Mouse (Mus musculus): ENCODE results near the gene Ephb1. TPM values are rescaled to one million over a fixed set of nuclear protein-coding genes. Genes with fewer than 3 reads are reported as not detected.

The Ephb1 gene
- polyA plus RNA-seq, 1 experiment from 2014 or later: 38.8 TPM

DNA sequence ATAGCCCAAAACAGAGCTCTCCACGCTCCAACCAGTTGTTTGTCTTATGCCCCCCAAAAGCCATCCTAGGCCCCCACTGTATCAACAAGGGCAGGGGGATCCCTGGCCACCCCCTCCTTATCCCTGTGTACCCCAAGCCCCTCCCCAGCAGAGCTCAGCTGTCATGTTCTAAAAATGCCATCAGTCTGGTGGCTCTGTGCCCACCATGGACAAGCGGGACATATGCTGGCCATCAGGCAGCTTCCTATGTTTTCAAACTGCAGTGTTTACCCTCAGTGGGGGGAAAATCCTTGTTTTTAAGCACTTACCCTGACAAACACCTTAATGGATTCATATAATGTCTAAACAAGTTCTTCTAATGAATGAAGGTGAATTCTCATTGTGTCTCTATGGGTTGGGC lies 275.3 kb downstream of the Ephb1 start:
- Histone ChIP-seq H3K36me3 (no peaks in the 10 kb centered on the region), H3K4me3 (replicated peaks) (no peak overlapping the region), H3K27me3 (replicated peaks) (no peaks in the 10 kb centered on the region), H3K4me2 (no peak overlapping the region), H3K9ac (replicated peaks) (no peak overlapping the region), H3K27ac (replicated peaks) (no peak overlapping the region), H3K9me3 (replicated peaks) (no peaks in the 10 kb centered on the region), H3K4me1 (peaks cover 8% of the 10 kb centered on the region; the same call in 1 of the 2 replicates)
- 93% methylated on average over 2 of the region's 2 CpGs for WGBS
- ATAC-seq (ENCODE audit: low FRiP score): no peak

DNA sequence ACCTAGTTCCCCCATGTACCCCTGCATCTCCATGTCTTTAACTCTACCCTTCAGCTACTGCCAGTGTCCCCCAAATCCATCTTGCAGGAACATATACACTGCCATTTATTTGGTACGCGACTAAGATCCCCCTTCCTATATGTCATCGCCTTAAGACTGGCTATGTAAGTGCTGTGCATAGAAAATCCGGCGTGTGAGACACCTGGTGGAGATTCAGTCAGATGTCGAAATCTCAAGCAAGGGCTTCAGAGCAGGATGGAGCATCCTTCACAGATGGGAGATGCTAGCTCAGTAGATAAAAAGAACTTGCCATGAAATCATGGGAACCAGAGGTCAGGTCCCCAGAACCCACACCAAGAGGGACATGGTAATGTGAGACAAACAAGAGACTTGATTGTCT lies 276.3 kb downstream of the Ephb1 start:
- H3K9ac ChIP-seq (replicated peaks): no peak overlapping the region
- H3K9me3 ChIP-seq (replicated peaks): no peaks in the 10 kb centered on the region
- H3K27ac ChIP-seq (replicated peaks): no peak overlapping the region
- WGBS: 87% methylated on average over 6 of the region's 6 CpGs
- no peaks in the 10 kb centered on the region for H3K36me3 ChIP-seq
- H3K4me2 ChIP-seq: no peak overlapping the region
- no peak for ATAC-seq (ENCODE audit: low FRiP score)
- H3K4me1 ChIP-seq: peaks cover 8% of the 10 kb centered on the region; the same call in 1 of the 2 replicates
- H3K27me3 ChIP-seq (replicated peaks): no peaks in the 10 kb centered on the region
- H3K4me3 ChIP-seq (replicated peaks): no peak overlapping the region

- Histone ChIP-seq H3K9ac (replicated peaks) (no peak overlapping the region), H3K4me2 (no peak overlapping the region), H3K4me1 (peaks cover 8% of the 10 kb centered on the region; the same call in 1 of the 2 replicates), H3K27me3 (replicated peaks) (no peaks in the 10 kb centered on the region), H3K27ac (replicated peaks) (no peak overlapping the region), H3K36me3 (no peaks in the 10 kb centered on the region), H3K4me3 (replicated peaks) (no peak overlapping the region), H3K9me3 (replicated peaks) (no peaks in the 10 kb centered on the region)
- ATAC-seq (ENCODE audit: low FRiP score): no peak
- WGBS: 35% methylated on average over 4 of the region's 4 CpGs
Observed at GRCm38 (mm10) chr9:102075539-102075938, 279.0 kb downstream of the Ephb1 start.

- Histone ChIP-seq H3K4me2 (no peak overlapping the region), H3K4me1 (peaks cover 15% of the 10 kb centered on the region), H3K27me3 (replicated peaks) (no peaks in the 10 kb centered on the region), H3K9ac (replicated peaks) (no peak overlapping the region), H3K4me3 (replicated peaks) (no peak overlapping the region), H3K9me3 (replicated peaks) (no peaks in the 10 kb centered on the region), H3K36me3 (no peaks in the 10 kb centered on the region), H3K27ac (replicated peaks) (no peak overlapping the region)
- no peak for ATAC-seq (ENCODE audit: low FRiP score)
- 90% methylated on average over 5 of the region's 5 CpGs for WGBS
Observed at GRCm38 (mm10) chr9:102073404-102073803, 281.1 kb downstream of the Ephb1 start.

- ATAC-seq (ENCODE audit: low FRiP score): no peak
- Histone ChIP-seq H3K27me3 (replicated peaks) (no peaks in the 10 kb centered on the region), H3K36me3 (peaks cover 5% of the 10 kb centered on the region; the same call in 1 of the 2 replicates), H3K4me1 (peaks cover 7% of the 10 kb centered on the region; the same call in 1 of the 2 replicates), H3K4me2 (no peak overlapping the region), H3K27ac (replicated peaks) (no peak overlapping the region), H3K9me3 (replicated peaks) (no peaks in the 10 kb centered on the region), H3K9ac (replicated peaks) (no peak overlapping the region), H3K4me3 (replicated peaks) (no peak overlapping the region)
- 52% methylated on average over 3 of the region's 3 CpGs for WGBS
Observed at GRCm38 (mm10) chr9:102069151-102069882, 285.2 kb downstream of the Ephb1 start.

GRCm38 (mm10) chr9:102066601-102067000 lies 287.9 kb downstream of the Ephb1 start:
- Histone ChIP-seq H3K4me1 (peaks cover 7% of the 10 kb centered on the region; the same call in 1 of the 2 replicates), H3K4me3 (replicated peaks) (no peak overlapping the region), H3K9me3 (replicated peaks) (no peaks in the 10 kb centered on the region), H3K9ac (replicated peaks) (no peak overlapping the region), H3K27me3 (replicated peaks) (no peaks in the 10 kb centered on the region), H3K4me2 (no peak overlapping the region), H3K36me3 (peaks cover 5% of the 10 kb centered on the region; the same call in 1 of the 2 replicates), H3K27ac (replicated peaks) (no peak overlapping the region)
- 75% methylated on average over 10 of the region's 10 CpGs for WGBS
- no peak for ATAC-seq (ENCODE audit: low FRiP score)

DNA sequence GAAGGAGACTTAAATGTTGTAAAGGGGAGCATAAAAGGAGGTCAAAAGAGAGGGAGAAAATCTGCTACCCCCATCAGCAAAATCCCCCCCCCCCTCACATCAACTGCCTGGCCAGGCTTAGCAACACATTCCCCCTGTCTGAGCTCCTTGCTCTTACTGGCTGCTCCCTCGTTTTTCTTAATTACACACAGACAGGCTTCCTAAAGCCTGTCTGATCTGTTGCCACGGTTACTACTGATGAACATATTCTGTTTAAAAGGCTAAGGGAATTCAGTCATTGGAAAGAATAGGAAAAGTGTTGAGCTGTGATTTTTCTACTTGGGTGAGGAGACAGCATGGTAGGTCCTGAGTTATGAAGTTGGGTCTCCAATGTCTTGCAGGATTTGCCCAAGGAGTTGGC lies 308.6 kb downstream of the Ephb1 start:
- H3K4me2 ChIP-seq: no peak overlapping the region
- ATAC-seq (ENCODE audit: low FRiP score): peak; percentile 63; the same call in 1 of the 2 replicates
- peaks cover 14% of the 10 kb centered on the region for H3K4me1 ChIP-seq
- no peak overlapping the region for H3K27ac ChIP-seq (replicated peaks)
- no peaks in the 10 kb centered on the region for H3K27me3 ChIP-seq (replicated peaks)
- no peaks in the 10 kb centered on the region for H3K9me3 ChIP-seq (replicated peaks)
- 19% methylated on average over 2 of the region's 2 CpGs for WGBS
- no peak overlapping the region for H3K9ac ChIP-seq (replicated peaks)
- H3K36me3 ChIP-seq: no peaks in the 10 kb centered on the region
- H3K4me3 ChIP-seq (replicated peaks): no peak overlapping the region

- Histone ChIP-seq H3K4me2 (no peak overlapping the region), H3K27ac (replicated peaks) (no peak overlapping the region), H3K4me3 (replicated peaks) (no peak overlapping the region), H3K9me3 (replicated peaks) (no peaks in the 10 kb centered on the region), H3K4me1 (peaks cover 14% of the 10 kb centered on the region), H3K36me3 (no peaks in the 10 kb centered on the region; the same call in 1 of the 2 replicates), H3K9ac (replicated peaks) (no peak overlapping the region), H3K27me3 (replicated peaks) (no peaks in the 10 kb centered on the region)
- ATAC-seq (ENCODE audit: low FRiP score): peak; percentile 41; the same call in 1 of the 2 replicates
- 16% methylated on average over 8 of the region's 8 CpGs for WGBS
Observed at GRCm38 (mm10) chr9:102045111-102045861, 309.2 kb downstream of the Ephb1 start.

- H3K9ac ChIP-seq (replicated peaks): no peak overlapping the region
- no peaks in the 10 kb centered on the region for H3K9me3 ChIP-seq (replicated peaks)
- no peaks in the 10 kb centered on the region for H3K27me3 ChIP-seq (replicated peaks)
- no peak overlapping the region for H3K27ac ChIP-seq (replicated peaks)
- 65% methylated on average over 6 of the region's 6 CpGs for WGBS
- ATAC-seq (ENCODE audit: low FRiP score): no peak
- H3K4me2 ChIP-seq: no peak overlapping the region
- no peaks in the 10 kb centered on the region; the same call in 1 of the 2 replicates for H3K36me3 ChIP-seq
- H3K4me1 ChIP-seq: 0 out of 2 replicates have a peak, but pooled peaks cover 5% of the 10 kb centered on the region
- no peak overlapping the region for H3K4me3 ChIP-seq (replicated peaks)
Observed at GRCm38 (mm10) chr9:102039011-102039733, 315.3 kb downstream of the Ephb1 start.

GRCm38 (mm10) chr9:102036132-102036531 lies 318.4 kb downstream of the Ephb1 start:
- Histone ChIP-seq H3K4me1 (peaks cover 21% of the 10 kb centered on the region), H3K27me3 (replicated peaks) (no peaks in the 10 kb centered on the region), H3K4me2 (no peak overlapping the region), H3K27ac (replicated peaks) (no peak overlapping the region), H3K9ac (replicated peaks) (no peak overlapping the region), H3K9me3 (replicated peaks) (no peaks in the 10 kb centered on the region), H3K4me3 (replicated peaks) (no peak overlapping the region), H3K36me3 (no peaks in the 10 kb centered on the region; the same call in 1 of the 2 replicates)
- WGBS: 71% methylated on average over 5 of the region's 5 CpGs
- no peak for ATAC-seq (ENCODE audit: low FRiP score)

GRCm38 (mm10) chr9:102033231-102033630 lies 321.3 kb downstream of the Ephb1 start:
- 62% methylated on average over 5 of the region's 5 CpGs for WGBS
- Histone ChIP-seq H3K27me3 (replicated peaks) (no peaks in the 10 kb centered on the region), H3K4me1 (peaks cover 17% of the 10 kb centered on the region), H3K4me3 (replicated peaks) (no peak overlapping the region), H3K4me2 (no peak overlapping the region), H3K9me3 (replicated peaks) (no peaks in the 10 kb centered on the region), H3K27ac (replicated peaks) (no peak overlapping the region), H3K36me3 (no peaks in the 10 kb centered on the region), H3K9ac (replicated peaks) (no peak overlapping the region)
- no peak for ATAC-seq (ENCODE audit: low FRiP score)
